Mouse (Mus musculus): ENCODE measurements at regions not wholly inside any gene's neighbourhood (a gene's known extent, or its start where the extent isn't known, plus 50 kb on each side); places are given as distances from the start of the nearest gene placed in this dataset.

DNA sequence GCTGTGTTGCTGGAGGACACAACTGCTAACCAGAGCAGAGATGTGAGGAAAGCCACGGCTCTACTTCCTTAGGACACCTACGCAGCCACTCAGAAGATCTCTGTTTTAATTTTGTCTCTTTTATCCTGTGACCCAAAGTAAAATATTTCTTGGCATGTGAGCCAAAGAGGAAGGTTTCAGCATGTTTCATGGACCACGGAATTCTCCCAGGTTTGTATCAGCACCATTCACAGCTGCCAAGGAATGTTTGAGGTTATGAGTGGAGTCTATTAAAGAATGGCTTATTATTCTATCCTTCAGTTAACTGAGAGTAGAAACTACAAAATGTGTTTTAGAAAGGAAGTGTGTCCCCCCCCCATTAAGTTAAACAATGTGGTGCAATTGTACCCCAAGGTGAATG is 429.8 kb downstream of the Rnf144b start:
- no peak overlapping the region for H3K4me3 ChIP-seq (ENCODE audit: insufficient read depth, low read length)
- peak overlapping the region; percentile 90 for H3K27ac ChIP-seq (ENCODE audit: insufficient read depth, low read length)
- no peaks in the 10 kb centered on the region for H3K4me1 ChIP-seq (ENCODE audit: control insufficient read depth, insufficient read depth, low read length)
- TF ChIP-seq CTCF (IDR thresholded peaks at IDR 0.05; ENCODE audit: borderline replicate concordance, insufficient read depth, low read length): no peak

DNA sequence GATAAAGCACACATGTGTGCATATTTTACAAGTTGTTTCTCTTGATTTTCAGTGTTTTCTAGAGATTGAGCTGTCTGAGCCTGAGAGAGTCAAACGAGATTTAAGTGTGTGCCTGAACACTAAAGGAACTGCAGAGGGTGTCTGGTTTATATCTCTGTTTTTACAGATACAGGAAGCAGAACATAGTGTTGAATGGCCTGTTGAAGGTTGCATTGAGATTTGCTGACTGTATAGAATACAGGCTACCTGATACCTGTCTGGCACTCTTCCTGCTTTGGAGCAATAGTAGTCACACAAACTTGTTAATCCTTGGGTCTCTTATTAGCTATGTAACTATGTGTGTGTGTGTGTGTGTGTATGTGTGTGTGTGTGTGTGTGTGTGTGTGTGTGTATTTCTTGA is 431.7 kb downstream of the Rnf144b start:
- TF ChIP-seq POLR2A (IDR thresholded peaks at IDR 0.05; ENCODE audit: low read depth, low read length): no peak
- TF ChIP-seq CTCF (IDR thresholded peaks at IDR 0.05; ENCODE audit: borderline replicate concordance, insufficient read depth, low read length): no peak
- Histone ChIP-seq H3K4me3 (ENCODE audit: insufficient read depth, low read length) (no peak overlapping the region), H3K27ac (ENCODE audit: insufficient read depth, low read length) (no peak overlapping the region; the same call in 1 of the 2 replicates), H3K4me1 (ENCODE audit: control insufficient read depth, insufficient read depth, low read length) (no peaks in the 10 kb centered on the region)

DNA sequence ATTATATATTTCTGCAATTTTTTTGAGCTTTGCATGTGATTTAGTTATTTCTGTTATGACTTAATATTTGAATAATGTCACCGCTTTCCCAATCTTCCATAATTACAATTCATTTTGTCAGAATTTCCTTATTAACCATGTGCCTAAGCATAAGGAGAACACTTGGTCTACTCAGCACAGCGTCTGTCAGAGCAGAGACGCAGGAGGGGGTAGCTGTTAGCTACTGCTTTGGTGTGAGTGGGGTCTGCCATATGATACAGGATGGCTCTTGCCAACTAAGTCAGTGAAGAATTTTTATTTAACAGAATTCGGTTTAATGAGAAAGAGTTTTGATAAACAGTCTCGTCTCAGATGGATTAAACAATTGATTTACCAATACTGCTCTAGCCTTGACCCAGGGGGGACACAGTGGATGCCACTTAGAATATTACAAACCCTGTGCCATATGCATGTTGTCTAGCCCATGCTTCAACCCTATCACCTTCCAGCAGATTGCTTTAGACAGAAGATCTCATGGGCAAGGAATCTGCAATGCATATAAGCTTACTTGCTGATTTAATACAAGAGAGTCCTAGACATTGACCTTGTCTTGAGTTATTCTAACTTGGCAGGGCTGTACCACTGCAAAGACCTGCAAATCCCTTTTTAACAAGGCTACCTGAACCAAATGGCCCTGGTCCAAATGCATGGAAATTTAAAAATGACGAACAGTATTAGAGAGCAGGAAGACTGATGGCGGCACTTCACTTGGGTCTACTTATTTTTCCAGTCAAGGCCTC is 434.9 kb downstream of the Rnf144b start:
- Histone ChIP-seq H3K4me3 (ENCODE audit: insufficient read depth, low read length) (no peak overlapping the region), H3K27ac (ENCODE audit: insufficient read depth, low read length) (no peak overlapping the region), H3K4me1 (ENCODE audit: control insufficient read depth, insufficient read depth, low read length) (no peaks in the 10 kb centered on the region)
- no peak for TF ChIP-seq CTCF (IDR thresholded peaks at IDR 0.05; ENCODE audit: borderline replicate concordance, insufficient read depth, low read length)
- TF ChIP-seq POLR2A (IDR thresholded peaks at IDR 0.05; ENCODE audit: low read depth, low read length): no peak

DNA sequence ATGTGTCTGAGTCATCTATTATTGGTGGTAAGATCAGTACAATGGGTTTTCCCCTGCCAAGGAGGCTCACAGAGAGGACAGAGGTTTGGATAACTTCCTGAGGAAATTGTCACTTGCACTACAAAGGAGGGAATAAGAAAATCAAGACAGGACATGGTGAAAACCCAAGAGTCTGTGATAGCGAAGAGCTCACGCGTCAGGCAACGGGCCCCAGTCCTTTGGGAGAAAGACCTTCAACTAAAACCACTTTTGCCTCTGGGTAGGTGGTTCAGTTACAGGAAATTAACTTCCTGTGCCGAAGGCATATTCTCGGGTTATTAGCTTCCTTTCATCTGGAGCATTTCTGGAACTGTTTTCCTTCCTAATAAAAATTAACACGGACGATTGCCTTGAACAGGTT is 440.4 kb downstream of the Rnf144b start:
- H3K4me1 ChIP-seq (ENCODE audit: control insufficient read depth, insufficient read depth, low read length): no peaks in the 10 kb centered on the region
- no peak for TF ChIP-seq POLR2A (IDR thresholded peaks at IDR 0.05; ENCODE audit: low read depth, low read length)
- no peak for TF ChIP-seq CTCF (IDR thresholded peaks at IDR 0.05; ENCODE audit: borderline replicate concordance, insufficient read depth, low read length)
- H3K4me3 ChIP-seq (ENCODE audit: insufficient read depth, low read length): no peak overlapping the region
- no peak overlapping the region for H3K27ac ChIP-seq (ENCODE audit: insufficient read depth, low read length)

DNA sequence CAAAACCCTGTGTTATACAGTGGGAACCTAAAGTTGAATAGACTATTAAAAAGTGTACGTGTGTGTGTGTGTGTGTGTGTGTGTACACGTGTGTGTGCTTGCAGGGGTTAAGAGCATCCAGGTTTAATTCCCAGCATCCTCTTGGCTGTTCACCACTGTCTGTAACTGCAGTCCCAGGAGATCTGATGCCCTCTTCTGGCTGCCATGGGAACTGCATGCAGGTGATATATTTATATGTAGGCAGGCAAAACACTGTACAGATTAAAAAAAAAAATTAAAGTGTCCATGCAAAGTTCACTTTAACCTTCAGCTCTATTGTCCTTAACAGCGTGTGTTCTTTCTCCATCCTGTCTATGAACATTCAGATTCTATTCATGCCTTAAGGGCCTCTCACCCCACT is 454.1 kb downstream of the Rnf144b start:
- Histone ChIP-seq H3K27ac (ENCODE audit: insufficient read depth, low read length) (no peak overlapping the region), H3K4me1 (ENCODE audit: control insufficient read depth, insufficient read depth, low read length) (no peaks in the 10 kb centered on the region; the same call in 1 of the 2 replicates), H3K4me3 (ENCODE audit: insufficient read depth, low read length) (no peak overlapping the region)
- TF ChIP-seq POLR2A (IDR thresholded peaks at IDR 0.05; ENCODE audit: low read depth, low read length) (no peak), CTCF (IDR thresholded peaks at IDR 0.05; ENCODE audit: borderline replicate concordance, insufficient read depth, low read length) (0 out of 2 replicates have a peak, but pooled peaks have one; percentile 2)

DNA sequence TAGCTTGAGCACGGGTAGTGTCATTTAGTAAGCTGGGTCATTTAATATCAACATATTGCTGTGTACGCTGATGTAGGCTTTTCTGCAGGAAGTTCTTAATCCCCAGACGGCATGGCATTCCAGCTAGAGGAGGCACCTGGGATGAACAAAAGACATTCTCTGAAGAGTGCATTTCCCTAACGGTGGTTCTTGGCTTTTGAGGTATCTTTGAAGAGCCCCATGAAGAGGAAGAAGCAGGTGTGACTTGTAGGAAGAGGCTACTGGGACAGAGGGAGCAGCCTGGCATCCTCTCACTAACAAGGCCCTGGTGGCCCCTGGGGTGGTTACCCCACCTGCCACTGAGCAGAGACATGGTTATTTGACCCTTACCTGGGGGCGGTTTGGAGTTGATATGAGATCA is 457.7 kb downstream of the Rnf144b start:
- no peak for TF ChIP-seq CTCF (IDR thresholded peaks at IDR 0.05; ENCODE audit: borderline replicate concordance, insufficient read depth, low read length)
- TF ChIP-seq POLR2A (IDR thresholded peaks at IDR 0.05; ENCODE audit: low read depth, low read length): no peak
- H3K4me1 ChIP-seq (ENCODE audit: control insufficient read depth, insufficient read depth, low read length): no peaks in the 10 kb centered on the region
- H3K27ac ChIP-seq (ENCODE audit: insufficient read depth, low read length): no peak overlapping the region
- no peak overlapping the region for H3K4me3 ChIP-seq (ENCODE audit: insufficient read depth, low read length)

DNA sequence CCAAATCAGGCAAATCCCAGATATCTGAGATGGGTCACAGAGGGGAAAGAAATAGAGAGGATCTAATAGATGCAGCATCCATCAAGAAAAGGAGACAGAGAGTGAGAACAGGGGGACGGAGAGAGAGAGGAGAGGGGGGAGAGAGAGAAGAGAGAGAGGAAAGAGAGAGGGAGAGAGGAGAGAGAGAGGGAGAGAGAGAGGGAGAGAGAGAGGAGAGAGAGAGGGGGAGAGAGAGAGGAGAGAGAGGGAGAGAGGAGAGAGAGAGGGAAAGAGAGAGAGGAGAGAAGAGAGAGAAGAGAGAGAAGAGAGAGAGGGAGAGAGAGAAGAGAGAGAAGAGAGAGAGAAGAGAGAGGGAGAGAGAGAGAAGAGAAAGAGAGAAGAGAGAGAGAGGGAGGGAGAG is 462.7 kb downstream of the Rnf144b start:
- H3K27ac ChIP-seq (ENCODE audit: insufficient read depth, low read length): no peak overlapping the region
- TF ChIP-seq CTCF (IDR thresholded peaks at IDR 0.05; ENCODE audit: borderline replicate concordance, insufficient read depth, low read length) (no peak), POLR2A (IDR thresholded peaks at IDR 0.05; ENCODE audit: low read depth, low read length) (no peak)

DNA sequence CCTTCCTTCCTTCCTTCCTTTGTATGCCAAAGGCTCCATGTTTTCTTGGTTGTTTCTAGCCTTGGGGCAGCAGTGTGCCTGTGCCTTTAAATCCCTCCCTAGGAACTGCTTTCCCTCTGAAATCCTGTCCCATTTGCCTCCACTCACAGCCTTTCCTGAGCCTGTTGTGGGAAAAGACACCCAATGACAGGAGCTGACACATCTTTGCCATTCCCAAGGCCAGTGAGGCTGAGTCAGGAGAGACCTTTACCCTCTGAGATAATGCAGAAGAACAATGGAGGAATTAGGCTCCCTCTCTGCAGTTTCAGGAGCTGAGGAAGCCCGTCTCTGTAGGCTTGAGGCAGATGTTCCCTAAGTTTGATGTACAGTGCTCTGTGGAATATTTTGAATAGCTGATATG is 480.2 kb downstream of the Rnf144b start:
- Histone ChIP-seq H3K27ac (ENCODE audit: insufficient read depth, low read length) (no peak overlapping the region), H3K4me3 (ENCODE audit: insufficient read depth, low read length) (no peak overlapping the region), H3K4me1 (ENCODE audit: control insufficient read depth, insufficient read depth, low read length) (no peaks in the 10 kb centered on the region)
- TF ChIP-seq CTCF (IDR thresholded peaks at IDR 0.05; ENCODE audit: borderline replicate concordance, insufficient read depth, low read length) (no peak), POLR2A (IDR thresholded peaks at IDR 0.05; ENCODE audit: low read depth, low read length) (no peak)

More for the DNA sequence above, 462.7 kb downstream of the Rnf144b start:
- Histone ChIP-seq H3K4me3 (ENCODE audit: insufficient read depth, low read length) (no peak overlapping the region), H3K4me1 (ENCODE audit: control insufficient read depth, insufficient read depth, low read length) (no peaks in the 10 kb centered on the region)

DNA sequence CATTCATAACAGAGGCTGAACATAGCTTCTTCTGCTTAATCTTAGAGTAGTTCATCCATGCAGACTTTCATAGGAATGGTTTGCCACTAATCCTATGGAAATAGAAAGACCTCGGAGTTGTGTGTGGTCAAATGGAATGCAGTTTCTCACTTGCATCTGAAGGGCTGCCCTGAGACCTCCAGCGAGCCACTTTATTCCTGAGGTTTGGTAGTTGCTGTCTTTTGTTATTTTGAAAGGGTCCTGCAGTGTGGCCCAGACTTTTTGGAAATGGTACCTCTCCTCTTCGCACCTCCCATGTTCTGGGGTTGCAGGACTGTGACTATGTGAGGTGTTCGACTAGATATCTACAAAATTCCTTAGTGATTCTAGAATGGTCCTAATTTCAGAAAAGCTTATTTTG is 489.0 kb downstream of the Rnf144b start:
- H3K4me1 ChIP-seq (ENCODE audit: control insufficient read depth, insufficient read depth, low read length): no peaks in the 10 kb centered on the region
- no peak for TF ChIP-seq POLR2A (IDR thresholded peaks at IDR 0.05; ENCODE audit: low read depth, low read length)
- TF ChIP-seq CTCF (IDR thresholded peaks at IDR 0.05; ENCODE audit: borderline replicate concordance, insufficient read depth, low read length): no peak
- no peak overlapping the region for H3K4me3 ChIP-seq (ENCODE audit: insufficient read depth, low read length)

DNA sequence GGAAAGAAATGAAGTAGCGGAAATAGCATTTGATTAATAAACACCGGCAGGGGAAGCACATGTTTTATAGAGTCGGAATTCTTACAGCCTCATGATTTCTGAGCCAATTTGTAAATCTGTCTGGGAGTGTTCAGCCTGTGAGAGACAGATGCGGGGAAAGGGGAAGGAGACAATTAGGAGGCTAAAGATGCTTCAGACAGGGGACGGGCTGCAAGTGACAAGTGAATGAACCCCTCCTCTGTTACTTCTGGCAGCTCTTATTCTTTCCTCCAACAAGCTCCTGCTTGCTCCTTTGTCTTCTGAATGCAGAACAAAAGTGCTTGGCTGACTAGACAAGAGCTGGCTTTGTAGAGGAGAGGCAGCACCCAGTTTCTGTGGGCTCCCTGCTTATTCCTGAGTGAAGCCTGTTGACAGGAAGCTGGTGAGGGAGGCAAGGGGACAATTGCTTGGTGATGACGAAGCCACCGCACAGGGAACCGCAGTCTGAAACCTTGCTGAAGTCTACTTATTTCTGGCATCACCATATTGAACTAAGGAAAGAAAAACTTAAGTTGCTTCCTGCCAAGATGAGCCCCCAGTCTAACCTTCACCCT is 514.2 kb downstream of the Rnf144b start:
- H3K27ac ChIP-seq (ENCODE audit: insufficient read depth, low read length): no peak overlapping the region
- H3K4me3 ChIP-seq (ENCODE audit: insufficient read depth, low read length): no peak overlapping the region
- TF ChIP-seq POLR2A (IDR thresholded peaks at IDR 0.05; ENCODE audit: low read depth, low read length) (no peak), CTCF (IDR thresholded peaks at IDR 0.05; ENCODE audit: borderline replicate concordance, insufficient read depth, low read length) (no peak)
- H3K4me1 ChIP-seq (ENCODE audit: control insufficient read depth, insufficient read depth, low read length): peaks cover 5% of the 10 kb centered on the region

More for the DNA sequence above, 489.0 kb downstream of the Rnf144b start:
- no peak overlapping the region for H3K27ac ChIP-seq (ENCODE audit: insufficient read depth, low read length)
